Mouse (Mus musculus) macrophage (primary cell): Measurements from ENCODE around the gene Eif4a2. TPM values are rescaled to one million over a fixed set of nuclear protein-coding genes. Genes with fewer than 3 reads are reported as not detected.

ENCODE experiments used
- H3K27ac ChIP-seq: fragments of 350-480 bp; formaldehyde crosslinking; 2 replicates; pipeline ENCODE4 v1.9.0; 2021
- H3K36me3 ChIP-seq: fragments of 350-480 bp; formaldehyde crosslinking; 2 replicates; pipeline ENCODE4 v1.9.0; 2021; ENCODE audit errors: inconsistent target
- H3K4me3 ChIP-seq: fragments of 350-480 bp; formaldehyde crosslinking; 2 replicates; pipeline ENCODE4 v1.9.0; 2021; ENCODE audit errors: inconsistent target
- H3K79me2 ChIP-seq: fragments of 350-480 bp; formaldehyde crosslinking; 2 replicates; pipeline ENCODE4 v1.9.0; 2021; ENCODE audit errors: inconsistent target
- WGBS: methylation state at CpG from one replicate; pipeline ENCODE4 v1.1.7; 2026; ENCODE audit warnings: inconsistent platforms; ENCODE audit not compliant: missing documents; 5-methylcytosine and 5-hydroxymethylcytosine counted together
- polyA plus RNA-seq: library from polyadenylated mRNA; stranded (reverse); fragments of 250-400 nt; gene quantifications from 3 replicates; pipeline ENCODE4 v1.2.4, GENCODE M21; 2018; ENCODE audit warnings: inconsistent platforms

The Eif4a2 gene
- polyA plus RNA-seq, 1 experiment from 2014 or later = 205 TPM

GRCm38 (mm10) chr16:23144326-23144725 lies 37.1 kb downstream of the Eif4a2 start:
- no peak overlapping the region for H3K27ac ChIP-seq
- WGBS = 19% methylated on average over 7 of the region's 7 CpGs
- H3K79me2 ChIP-seq = no peaks in the 10 kb centered on the region
- no peak overlapping the region for H3K4me3 ChIP-seq
- H3K36me3 ChIP-seq = no peaks in the 10 kb centered on the region

DNA sequence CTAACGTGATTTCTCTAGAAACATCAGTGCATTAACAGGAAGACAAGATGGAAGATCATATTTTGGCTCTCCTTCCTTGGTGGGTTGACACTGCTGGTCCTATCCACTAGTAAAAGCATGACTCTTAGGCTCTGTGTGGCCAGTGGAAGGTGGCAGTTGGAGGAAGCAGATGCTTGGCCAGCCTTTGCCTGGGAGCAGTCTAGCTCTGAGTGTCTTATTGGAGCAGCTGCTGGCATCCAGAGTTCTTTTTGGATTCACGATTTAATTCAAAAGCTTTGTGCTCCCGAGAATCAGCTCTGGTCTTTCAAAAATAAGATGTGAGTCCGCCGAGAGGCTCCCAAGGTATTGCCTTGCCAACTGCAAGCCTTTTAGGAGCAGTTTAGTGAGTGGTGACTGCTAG lies 38.0 kb downstream of the Eif4a2 start:
- H3K4me3 ChIP-seq = no peak overlapping the region
- no peaks in the 10 kb centered on the region for H3K36me3 ChIP-seq
- H3K27ac ChIP-seq = no peak overlapping the region
- 86% methylated on average over 5 of the region's 5 CpGs for WGBS
- H3K79me2 ChIP-seq = no peaks in the 10 kb centered on the region

DNA sequence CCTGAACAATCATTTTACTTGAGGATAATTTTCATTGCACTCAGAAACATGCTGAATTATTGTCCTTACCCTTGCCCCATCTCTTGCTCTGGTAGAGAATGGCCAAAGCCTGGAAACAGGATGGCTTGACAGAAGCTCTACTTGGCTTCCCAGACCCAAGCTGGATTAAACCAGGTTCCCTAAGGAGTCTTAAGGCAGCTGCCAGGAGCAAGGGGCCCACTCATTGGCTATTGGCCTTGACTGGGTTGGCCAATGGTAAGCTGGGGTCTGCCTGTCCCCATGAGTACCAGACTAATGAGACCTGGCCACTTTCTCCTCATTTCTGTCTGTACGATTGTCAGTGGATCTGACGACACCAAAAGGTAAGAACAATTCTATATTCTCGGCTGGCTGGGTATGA lies 39.0 kb downstream of the Eif4a2 start, which contains the start of gene Adipoq:
Gene Adipoq, plus strand, starts transcription at position 257 of the 400 bp plus-strand sequence.
- no peaks in the 10 kb centered on the region for H3K79me2 ChIP-seq
- H3K27ac ChIP-seq = no peak within 1 kb of the TSS
- H3K36me3 ChIP-seq = no peaks in the 10 kb centered on the region
- H3K4me3 ChIP-seq = no peak within 1 kb of the TSS
- WGBS = 90% methylated on average over 3 of the region's 3 CpGs

DNA sequence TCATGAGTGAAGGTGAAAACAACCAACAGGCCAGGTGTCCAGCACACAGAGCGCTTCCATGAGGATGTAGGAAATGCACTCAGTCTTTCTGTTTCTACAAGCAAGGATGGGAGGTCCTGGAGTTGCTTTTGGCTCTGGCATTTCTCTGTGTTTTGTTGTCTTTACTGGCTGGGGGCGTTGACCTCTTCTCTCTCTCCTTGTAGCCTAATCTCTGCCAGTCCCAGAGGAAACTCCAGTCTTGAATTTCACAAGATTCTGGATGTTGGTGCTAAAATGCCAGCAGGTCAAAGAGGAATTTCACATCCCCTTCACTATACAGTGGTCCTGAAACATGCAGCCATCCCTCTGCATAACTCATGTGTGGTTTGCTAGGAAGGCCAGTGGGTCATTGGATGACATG lies 41.7 kb downstream of the Eif4a2 start:
- WGBS = 88% methylated on average over 2 of the region's 2 CpGs
- no peaks in the 10 kb centered on the region for H3K79me2 ChIP-seq
- no peak overlapping the region for H3K27ac ChIP-seq
- no peaks in the 10 kb centered on the region for H3K36me3 ChIP-seq
- no peak overlapping the region for H3K4me3 ChIP-seq

DNA sequence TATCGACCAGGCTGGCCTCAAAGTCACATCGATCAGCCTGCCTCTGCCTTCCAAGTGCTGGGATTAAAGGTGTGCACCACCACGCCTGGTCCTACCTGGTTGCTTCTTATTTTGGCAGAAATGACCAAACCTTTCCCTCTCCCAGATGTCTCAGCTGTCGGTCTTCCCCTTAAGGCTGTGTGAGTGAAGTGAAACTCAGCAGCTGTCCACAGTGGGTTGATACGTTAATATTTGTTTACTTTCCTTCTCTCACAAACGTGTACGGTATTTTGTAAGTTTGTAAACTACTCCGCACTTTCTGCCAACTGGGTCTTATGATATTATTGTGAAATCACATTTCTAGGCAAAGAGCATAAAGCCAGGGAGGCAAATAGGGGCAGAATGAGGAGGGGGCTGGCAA lies 42.2 kb downstream of the Eif4a2 start:
- no peak overlapping the region for H3K27ac ChIP-seq
- no peaks in the 10 kb centered on the region for H3K79me2 ChIP-seq
- no peak overlapping the region for H3K4me3 ChIP-seq
- no peaks in the 10 kb centered on the region for H3K36me3 ChIP-seq
- WGBS = 59% methylated on average over 8 of the region's 8 CpGs

DNA sequence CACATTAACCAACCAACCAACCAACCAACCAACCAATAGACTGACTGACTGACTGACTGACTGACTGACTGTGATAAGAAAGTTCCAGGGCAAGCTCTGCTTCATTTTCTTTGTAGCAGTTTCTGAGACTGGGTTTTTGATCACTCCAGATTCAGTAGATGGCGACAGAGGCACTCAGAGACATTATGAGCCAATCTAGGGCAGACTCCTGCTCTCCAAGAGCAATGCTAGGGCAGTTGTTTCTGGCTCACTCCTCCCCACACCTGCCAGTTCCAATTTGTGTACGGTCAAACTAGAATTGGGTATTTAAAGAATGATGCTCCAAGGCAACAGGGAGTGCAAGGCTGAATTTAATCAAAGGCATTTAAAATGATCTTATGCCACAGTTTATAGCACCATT lies 44.2 kb downstream of the Eif4a2 start:
- WGBS = 27% methylated on average over 2 of the region's 2 CpGs
- no peak overlapping the region for H3K27ac ChIP-seq
- H3K36me3 ChIP-seq = no peaks in the 10 kb centered on the region
- no peaks in the 10 kb centered on the region for H3K79me2 ChIP-seq
- H3K4me3 ChIP-seq = no peak overlapping the region

DNA sequence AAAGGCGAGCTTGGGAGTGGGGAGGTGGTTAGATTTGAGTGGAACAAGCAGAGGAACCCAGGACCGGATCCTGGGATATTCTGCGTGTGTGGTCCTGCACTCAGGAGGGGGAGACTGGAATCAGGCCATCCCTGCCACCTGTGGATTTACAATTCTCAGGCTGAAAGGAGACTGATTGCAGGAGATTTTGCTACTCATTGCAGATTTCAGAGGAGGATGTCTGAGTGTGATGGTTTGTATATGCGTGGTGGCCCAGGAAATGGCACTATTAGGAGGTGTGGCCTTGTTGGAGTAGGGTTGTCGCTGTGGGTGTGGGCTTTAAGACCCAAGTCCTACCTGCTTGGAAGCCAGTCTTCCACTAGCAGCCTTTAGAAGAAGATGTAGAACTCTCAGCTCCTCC lies 47.0 kb downstream of the Eif4a2 start:
- no peaks in the 10 kb centered on the region for H3K36me3 ChIP-seq
- no peak overlapping the region for H3K27ac ChIP-seq
- no peak overlapping the region for H3K4me3 ChIP-seq
- no peaks in the 10 kb centered on the region for H3K79me2 ChIP-seq
- WGBS = 93% methylated on average over 5 of the region's 5 CpGs

DNA sequence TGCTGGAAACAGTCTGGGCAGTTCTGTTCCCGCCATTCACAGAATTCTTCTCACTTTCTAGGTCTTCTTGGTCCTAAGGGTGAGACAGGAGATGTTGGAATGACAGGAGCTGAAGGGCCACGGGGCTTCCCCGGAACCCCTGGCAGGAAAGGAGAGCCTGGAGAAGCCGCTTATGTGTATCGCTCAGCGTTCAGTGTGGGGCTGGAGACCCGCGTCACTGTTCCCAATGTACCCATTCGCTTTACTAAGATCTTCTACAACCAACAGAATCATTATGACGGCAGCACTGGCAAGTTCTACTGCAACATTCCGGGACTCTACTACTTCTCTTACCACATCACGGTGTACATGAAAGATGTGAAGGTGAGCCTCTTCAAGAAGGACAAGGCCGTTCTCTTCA lies 49.8 kb downstream of the Eif4a2 start:
- 94% methylated on average over 13 of the region's 13 CpGs for WGBS
- Histone ChIP-seq H3K79me2 (no peaks in the 10 kb centered on the region), H3K4me3 (no peak overlapping the region), H3K36me3 (no peaks in the 10 kb centered on the region), H3K27ac (no peak overlapping the region)

GRCm38 (mm10) chr16:23158292-23158691 lies 51.0 kb downstream of the Eif4a2 start:
- H3K36me3 ChIP-seq = no peaks in the 10 kb centered on the region
- no peak overlapping the region for H3K4me3 ChIP-seq
- WGBS = 91% methylated on average over 7 of the region's 7 CpGs
- no peak overlapping the region for H3K27ac ChIP-seq
- H3K79me2 ChIP-seq = no peaks in the 10 kb centered on the region

GRCm38 (mm10) chr16:23158957-23159356 lies 51.7 kb downstream of the Eif4a2 start:
- Histone ChIP-seq H3K27ac (no peak overlapping the region), H3K36me3 (no peaks in the 10 kb centered on the region), H3K4me3 (no peak overlapping the region), H3K79me2 (no peaks in the 10 kb centered on the region)
- WGBS = 75% methylated on average over 2 of the region's 2 CpGs

- H3K4me3 ChIP-seq = no peak overlapping the region
- H3K79me2 ChIP-seq = no peaks in the 10 kb centered on the region
- WGBS = 8% methylated on average over 2 of the region's 2 CpGs
- H3K27ac ChIP-seq = no peak overlapping the region
- no peaks in the 10 kb centered on the region for H3K36me3 ChIP-seq
Measured at GRCm38 (mm10) chr16:23159749-23160148, 52.5 kb downstream of the Eif4a2 start.

DNA sequence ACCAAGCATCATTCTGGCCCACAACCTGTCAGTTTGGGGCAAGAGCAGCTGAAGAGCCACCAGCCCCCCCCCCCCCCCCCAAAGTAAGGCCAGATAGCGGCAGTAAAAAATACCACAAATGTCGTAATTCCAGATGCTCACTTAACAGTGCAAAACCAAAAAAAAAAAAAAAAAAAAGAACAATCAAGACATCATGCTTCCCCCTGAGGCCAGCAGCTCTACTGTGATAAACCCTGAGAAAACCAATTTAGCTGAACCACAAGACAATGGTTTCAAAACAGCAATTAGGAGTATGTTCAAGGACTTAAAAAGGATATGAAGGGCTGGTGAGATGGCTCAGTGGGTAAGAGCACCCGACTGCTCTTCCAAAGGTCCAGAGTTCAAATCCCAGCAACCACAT lies 54.9 kb downstream of the Eif4a2 start:
- 33% methylated on average over 2 of the region's 3 CpGs for WGBS
- no peaks in the 10 kb centered on the region for H3K79me2 ChIP-seq
- no peak overlapping the region for H3K27ac ChIP-seq
- H3K36me3 ChIP-seq = no peaks in the 10 kb centered on the region
- H3K4me3 ChIP-seq = no peak overlapping the region

Other genes starting within 250 kb of the Eif4a2 start
- 13.2 to 17.4 TPM (median 13.6 TPM) in 3 replicates for gene Tbccd1, start 249.8 kb upstream of the Eif4a2 start, polyA plus RNA-seq
- gene Dnajb11, start 249.6 kb upstream of the Eif4a2 start, polyA plus RNA-seq = 117 to 177 TPM (median 172 TPM) in 3 replicates
- not detected in 3 replicates for gene Ahsg, start 216.2 kb upstream of the Eif4a2 start, polyA plus RNA-seq
- not detected in 3 replicates for gene Fetub, start 189.1 kb upstream of the Eif4a2 start, polyA plus RNA-seq
- gene Hrg, start 156.4 kb upstream of the Eif4a2 start, polyA plus RNA-seq = not detected in 3 replicates
- not detected in 3 replicates for gene Kng2, start 78.0 kb upstream of the Eif4a2 start, polyA plus RNA-seq
- gene Kng1, start 49.6 kb upstream of the Eif4a2 start, polyA plus RNA-seq = not detected in 3 replicates
- gene Rfc4, start 20.3 kb downstream of the Eif4a2 start, polyA plus RNA-seq = 2.4 to 20.5 TPM (median 3.8 TPM) in 3 replicates
- gene Adipoq, start 39.1 kb downstream of the Eif4a2 start, polyA plus RNA-seq = not detected in 3 replicates
- gene St6gal1, start 117.3 kb downstream of the Eif4a2 start, polyA plus RNA-seq = 24.0 to 59.9 TPM (median 43.6 TPM) in 3 replicates